Mouse (Mus musculus): ENCODE results near the gene Arhgap23.

DNA sequence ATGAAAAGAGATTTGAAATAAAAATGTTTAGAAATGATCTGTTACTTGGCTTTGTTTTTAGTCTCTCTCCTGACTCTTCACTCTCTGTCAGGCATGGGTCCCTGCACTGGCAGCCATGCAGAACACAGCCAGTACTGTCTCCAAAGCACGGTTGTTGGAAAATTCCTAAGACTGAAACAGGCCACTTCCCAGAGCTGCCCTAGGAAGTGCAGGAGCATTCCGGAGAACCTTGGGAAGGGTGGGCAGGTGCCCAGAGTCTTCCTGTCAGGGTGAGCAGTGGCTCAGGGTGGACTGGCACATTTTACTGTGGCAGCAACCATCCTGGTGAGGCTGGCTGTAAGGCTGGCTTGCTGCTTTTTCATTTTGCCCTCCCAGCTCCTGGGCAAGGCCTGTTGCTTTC, 16.8 kb upstream of the Arhgap23 start:
- TF ChIP-seq CTCF (IDR thresholded peaks at IDR 0.05; ENCODE audit: low read depth), result no peak
- no peak for TF ChIP-seq EP300 (IDR thresholded peaks at IDR 0.05; ENCODE audit: low read depth)
